Mouse (Mus musculus) heart, adult 2 months (tissue): ENCODE results near the gene Kif5c.

Experiments used
- CTCF ChIP-seq: fragments of 200-600 bp; IDR thresholded peaks from 2 replicates; pipeline ENCODE4 v1.8.1; 2022; ENCODE audit warnings: antibody characterized with exemption, mild to moderate bottlenecking, moderate library complexity
- EP300 ChIP-seq: fragments of 200-500 bp; IDR thresholded peaks from 2 replicates; pipeline ENCODE4 v1.6.1; 2011; ENCODE audit warnings: low read depth, low read length, control low read depth; ENCODE audit not compliant: insufficient read depth
- POLR2A ChIP-seq: fragments of 200-500 bp; IDR thresholded peaks from 2 replicates; pipeline ENCODE4 v1.6.1; 2011; ENCODE audit warnings: mild to moderate bottlenecking, low read depth, low read length, control low read depth; ENCODE audit not compliant: insufficient read depth

GRCm38 (mm10) chr2:49746947-49747346 lies 127.8 kb downstream of the Kif5c start:
- no peak for TF ChIP-seq CTCF
- no peak for TF ChIP-seq POLR2A
- no peak for TF ChIP-seq EP300
